Mouse (Mus musculus) neural tube, embryonic 10.5 days (tissue): ENCODE data around the gene Tmem138.

ENCODE experiments used
- DNase-seq: peaks from one replicate; pipeline ENCODE4 v3.0.0-alpha.2; 2017; ENCODE audit warnings: low spot score; ENCODE audit errors: extremely low spot score

Gene Tmem138

DNA sequence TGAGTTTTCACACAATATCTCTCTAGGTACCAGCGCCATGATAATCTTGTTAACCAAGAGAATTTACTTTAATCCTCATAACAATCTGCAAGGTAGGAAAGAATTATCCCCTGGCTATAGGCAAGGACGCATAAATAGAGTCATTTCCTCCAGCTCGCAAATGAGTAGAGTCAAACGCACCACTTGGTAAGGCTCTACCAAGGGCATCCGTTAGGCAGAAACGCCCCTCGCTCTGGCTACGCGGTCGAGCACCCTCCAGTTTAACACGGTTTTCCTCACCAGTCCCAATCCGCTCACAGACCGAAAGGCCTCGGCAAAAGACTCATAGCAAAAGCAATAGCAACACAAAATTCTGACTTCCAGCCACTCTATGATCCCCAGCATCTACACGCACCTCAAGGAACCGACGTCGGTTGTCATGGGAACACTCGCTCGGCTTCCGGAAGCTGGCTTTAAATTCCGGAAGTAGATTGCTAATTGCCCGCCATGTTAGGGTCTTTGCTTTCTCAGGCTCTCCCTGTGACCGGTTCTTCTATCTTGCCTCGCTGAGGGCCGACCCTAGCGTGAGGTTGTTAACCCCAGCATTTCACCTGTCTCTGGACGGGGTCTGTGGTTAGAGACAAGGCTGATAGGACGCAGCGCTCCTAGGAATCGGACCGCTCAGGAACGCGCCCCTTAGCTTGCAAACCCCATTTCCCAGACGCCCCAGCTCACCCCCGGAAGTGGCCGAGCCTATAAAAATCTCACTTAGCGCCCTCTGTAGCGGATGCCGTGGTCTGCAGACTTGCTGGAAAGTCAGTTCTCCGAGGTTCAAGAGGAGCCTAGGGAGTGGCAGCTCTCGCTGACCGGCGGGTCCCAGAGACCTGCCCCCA lies at the start of gene Tmem138, which contains the start of gene Cyb561a3:
TSS of gene Tmem138 (minus strand) at position 673 of the 872 bp plus-strand sequence.
TSS of gene Cyb561a3 (plus strand) at position 483 of the 872 bp plus-strand sequence.
- DNase-seq, result peak; percentile 96

DNA sequence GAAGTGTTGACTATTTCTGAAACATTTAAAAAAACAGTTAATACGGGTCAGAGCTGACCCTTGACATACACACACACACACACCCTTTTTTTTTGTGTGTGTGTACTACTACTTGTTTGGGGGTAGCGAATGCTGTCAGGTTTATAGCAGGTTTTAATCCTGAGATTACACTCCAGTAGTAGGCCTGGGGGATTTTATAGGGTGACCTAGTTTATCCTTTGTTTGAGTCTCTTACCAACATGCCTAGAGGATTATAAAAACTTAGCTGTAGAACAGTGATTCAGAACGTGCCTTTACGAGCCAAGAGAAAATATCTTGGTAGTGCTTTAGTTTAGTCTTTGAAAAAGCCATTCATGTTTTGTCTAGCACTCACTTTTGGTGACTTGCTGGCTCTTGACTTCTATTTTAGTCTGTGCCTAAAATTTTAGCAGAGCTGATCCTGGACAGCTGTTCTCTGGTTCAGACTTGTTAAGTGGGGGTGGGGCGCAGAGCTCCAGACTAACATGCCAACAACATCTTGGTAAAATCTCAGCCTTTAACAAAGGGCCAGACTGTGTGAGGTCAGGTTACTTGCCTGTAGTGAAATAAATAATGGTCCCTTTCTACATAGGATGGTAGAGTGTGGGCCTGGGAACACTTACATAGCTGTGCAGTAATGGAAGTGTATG lies 31.5 kb upstream of the Tmem138 start:
- no peak for DNase-seq

DNA sequence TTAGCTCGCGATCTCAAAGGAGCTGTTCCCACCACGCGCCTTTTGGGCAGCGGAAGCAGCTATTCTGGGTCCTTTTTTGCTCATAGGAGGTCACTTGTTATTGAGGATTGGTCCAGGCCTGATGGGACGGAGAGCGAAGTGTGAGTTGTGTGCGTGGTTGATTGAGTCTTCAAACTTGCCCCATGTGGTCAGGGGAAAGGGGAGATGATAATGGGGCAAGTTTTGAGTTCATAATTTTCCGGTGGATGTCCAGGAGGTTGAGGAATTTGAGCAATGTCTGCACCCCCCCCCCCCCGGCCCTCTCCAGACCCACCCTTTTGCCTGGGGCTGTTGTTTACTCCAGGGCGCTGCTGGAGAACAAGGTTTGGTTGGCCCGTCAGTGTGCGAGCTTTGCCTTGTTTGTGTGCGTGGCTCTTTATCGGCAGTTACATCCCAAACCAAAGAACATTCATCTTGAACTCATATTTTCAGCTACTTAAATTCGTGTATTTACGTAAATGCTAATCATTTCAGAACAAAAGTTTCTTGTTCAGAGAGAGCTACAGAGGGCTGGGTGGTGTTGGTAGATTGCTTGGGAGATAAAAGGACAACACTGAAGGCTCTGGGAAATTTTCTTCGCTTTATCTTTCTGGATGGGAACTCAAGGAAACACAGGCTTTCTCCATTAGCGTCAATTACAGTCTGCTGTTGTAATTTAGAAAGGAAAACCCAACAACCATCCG lies 28.9 kb upstream of the Tmem138 start:
- DNase-seq, result no peak

DNA sequence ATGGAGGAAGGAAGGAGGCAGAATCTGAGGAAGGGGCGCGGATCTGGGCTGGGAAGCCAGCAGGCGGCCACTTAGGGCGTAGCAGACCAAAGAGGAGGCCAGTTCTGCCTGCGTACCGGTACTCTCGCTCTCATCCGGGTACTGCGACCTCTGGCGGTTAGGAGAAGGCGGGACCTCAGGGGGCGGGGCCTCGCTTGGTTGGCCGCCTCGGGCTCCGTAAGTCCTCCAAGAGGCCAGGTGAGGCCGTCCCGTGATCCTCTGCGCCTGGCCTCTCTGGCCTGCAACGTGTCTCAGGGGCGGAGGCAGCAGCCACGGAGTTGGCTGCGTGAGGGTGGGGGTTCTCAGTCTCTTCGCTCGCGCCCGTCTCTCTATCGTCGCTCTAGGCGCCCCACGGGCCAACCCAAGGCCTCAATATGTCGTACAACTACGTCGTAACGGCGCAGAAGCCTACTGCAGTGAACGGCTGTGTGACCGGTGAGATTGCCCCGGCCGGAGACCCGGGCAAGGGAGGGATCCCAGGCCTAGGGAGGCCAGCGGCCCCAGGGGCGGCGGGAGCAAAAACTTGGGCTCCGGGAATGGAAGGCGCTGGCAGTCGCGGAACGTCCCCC lies 28.2 kb upstream of the Tmem138 start, which contains the start of the genes Ddb1 and Tkfc:
TSS of gene Ddb1 (plus strand) at position 35 of the 608 bp plus-strand sequence.
TSS of gene Tkfc (minus strand) at position 362 of the 608 bp plus-strand sequence.
- peak; percentile 99 for DNase-seq

DNA sequence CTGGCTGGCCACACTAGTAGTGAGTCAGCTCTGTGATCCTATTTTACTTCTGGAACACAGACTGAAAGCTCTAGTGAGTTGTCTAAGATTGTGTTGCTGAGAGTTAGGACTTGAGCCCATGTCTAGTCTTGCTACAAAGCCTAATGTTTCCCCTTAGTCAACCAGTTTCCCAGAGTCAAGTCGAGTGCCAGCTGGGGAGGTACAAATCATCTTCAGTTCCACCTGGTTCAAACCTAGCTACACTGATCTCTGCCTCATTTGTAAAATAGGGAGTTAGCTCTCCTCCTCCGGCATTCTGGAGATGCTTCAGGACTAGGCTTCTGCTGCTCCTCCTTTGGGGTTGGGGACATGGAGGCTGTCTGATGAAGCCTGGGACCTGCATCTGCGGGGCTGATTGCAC lies 27.4 kb upstream of the Tmem138 start:
- DNase-seq, result no peak

DNA sequence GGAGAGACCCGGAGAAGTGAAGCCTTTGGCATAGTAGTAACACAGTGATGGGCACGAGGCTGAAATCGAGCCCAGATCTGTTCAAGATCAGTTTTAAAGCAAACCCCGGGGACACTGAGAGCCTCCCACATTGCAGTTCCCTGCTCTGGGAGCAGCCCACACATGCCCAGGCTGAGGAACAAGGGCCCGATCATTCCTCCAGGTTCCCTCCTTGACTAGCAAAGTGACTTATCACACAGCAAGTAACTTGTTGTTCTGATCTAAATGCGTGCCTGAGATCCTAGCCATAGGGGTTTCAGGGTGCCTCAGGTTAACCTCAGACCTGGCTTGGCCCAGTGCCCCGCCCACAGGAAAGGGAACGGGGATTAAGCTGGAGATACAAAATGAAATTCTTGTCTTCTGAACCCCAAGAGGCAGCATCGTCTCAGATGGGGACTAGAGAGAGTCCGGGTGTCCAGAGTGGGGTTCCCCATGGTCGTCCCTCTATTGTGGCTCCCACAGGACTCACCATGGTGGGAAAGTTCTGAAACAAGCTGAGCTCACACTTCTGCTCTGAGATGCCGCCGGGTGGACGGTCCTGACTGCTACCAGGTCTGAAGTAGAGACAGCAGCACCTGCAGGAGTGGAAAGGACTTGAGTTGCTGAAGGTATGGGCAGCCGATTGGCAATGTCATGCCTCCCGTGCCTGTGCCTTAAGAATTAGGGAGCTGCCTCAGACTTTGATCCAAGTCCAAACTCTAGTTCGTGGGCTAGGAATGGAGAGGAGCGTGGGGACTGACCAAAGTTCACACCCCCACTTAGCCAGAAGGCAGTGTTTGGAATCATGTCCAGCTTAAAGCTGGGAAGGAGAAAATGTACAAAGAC lies 26.7 kb upstream of the Tmem138 start:
- DNase-seq, result no peak

DNA sequence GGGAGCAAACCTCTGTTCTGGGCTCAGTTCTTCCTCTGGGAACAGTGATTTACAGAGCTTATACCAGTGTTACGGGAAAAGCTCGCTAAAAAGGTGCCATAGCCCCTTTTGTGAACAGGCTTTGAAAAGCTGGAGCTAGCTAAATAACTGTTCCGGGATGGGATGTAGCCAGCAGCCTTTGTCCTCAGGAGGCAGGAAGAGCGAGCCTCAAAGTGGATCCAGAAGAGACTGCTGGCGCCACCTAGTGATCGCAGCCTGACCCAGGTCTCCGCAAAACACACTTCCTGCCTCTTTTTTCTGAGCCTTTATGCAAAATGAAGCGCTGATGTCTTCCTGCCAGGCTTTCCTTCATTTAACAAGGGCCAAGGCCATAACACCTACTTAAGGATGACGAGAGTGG lies 25.6 kb upstream of the Tmem138 start:
- DNase-seq, result peak; percentile 89

DNA sequence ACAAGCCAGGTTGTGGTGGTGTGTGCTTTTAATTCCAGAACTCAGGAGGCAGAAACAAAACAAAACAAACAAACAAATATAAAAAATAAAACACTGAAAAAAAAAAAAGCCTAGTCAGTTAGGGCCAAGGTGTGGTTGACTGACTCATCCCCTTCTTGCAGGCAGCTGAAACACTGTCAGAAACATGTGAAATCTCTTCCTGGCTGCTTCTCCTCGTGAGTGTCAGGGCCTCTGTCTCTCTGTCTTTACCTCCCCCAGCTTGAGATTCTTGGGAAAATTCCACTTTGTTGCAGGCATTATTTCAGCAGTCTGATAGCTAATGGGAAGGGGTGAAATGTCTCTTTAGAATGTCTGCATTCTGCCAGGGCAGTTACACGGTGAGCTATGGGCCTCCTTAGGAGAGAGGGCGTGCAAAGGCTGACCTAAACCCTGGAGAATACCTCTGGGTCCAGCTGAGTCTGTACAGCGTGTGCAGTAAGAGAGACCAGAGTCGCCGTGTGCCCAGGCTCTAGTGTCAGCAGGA lies 25.1 kb upstream of the Tmem138 start:
- DNase-seq, result no peak

DNA sequence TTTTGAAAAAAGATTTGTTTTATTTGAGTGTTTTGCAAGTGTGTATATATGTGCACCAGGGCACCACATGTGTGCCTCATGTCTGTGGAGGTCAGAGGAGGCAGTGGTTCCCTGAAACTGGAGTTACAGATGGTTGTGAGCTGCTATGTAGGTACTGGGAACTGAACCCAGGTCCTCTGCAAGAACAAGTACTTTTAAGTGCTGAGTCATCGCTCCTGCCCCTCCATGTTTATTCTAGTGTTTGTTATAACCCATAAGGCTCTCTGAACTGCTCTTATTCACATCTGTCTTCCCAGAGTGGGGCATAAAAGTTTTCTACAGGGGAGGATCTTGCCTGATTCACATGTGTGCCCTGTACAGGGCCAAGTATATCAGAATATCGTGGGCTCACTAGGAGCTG lies 22.5 kb upstream of the Tmem138 start:
- no peak for DNase-seq

DNA sequence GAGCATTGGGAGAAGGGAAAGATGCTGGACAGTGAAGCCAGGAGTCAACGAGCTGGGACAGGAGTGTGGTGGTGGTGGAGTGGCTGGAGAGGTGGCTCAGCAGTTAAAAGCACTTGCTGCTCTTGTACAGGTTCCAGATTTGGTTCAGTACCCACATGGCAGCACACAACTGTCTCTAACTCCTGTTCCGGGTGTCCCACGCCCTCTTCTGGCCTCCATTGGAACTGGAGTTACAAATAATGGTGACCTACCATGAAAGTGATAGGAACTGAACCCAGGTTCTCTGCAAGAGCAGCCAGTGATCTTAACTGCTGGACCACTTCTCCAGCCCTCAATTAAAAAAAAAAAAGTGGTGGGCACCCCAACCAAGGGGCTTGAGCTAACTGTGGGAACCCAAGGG lies 21.0 kb upstream of the Tmem138 start:
- DNase-seq, result no peak

DNA sequence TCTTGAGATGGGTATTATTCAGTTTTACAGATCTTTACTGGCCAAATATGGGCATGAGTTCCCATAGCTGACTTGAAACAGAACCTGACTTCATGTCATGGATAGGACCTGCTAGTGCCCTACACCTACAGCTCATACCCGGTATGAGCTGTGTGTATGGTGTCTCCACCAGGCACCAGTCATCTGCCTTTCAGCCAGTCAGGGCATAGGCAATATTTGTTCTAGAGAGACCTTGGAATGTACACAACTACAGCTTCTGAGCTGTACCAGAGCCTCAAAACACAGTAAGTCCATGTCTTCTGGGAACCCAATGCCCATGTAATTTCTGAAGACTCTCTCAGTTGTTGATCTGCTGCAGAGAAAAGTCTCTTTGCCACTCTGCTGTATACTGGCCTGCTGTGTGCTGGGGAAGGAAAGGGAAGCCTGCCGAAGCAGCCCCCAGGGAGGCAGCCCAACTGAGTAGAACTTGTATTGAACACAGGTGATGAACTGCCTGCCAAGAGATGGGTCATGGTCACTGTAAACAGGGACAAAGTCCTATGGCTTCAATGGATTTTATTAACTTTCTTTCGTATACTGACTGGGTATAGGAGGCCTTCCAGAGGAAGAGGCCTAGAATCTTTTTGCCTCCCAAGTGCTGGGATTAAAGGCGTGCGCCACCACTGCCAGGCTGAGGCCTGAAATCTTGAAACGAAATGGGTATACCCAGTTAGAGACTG lies 14.7 kb upstream of the Tmem138 start:
- no peak for DNase-seq

DNA sequence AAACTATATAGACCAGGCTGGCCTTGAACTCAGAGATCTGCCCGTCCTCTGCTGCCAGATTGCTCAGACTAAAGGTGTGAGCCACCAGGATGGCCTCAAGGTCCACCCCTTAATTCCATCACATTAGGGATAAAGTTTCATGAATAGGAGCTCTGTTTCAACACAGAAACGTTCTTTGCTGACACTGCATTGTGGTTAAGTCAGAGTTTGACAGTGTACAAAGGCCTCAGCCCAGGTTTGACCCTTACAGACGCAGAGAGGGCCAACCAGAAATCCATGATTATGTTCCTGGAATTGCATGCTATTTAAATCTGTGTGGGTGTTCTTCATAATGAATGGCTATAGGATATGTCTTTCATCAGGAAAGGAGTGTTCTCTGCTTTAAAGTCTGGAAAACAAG lies 13.1 kb upstream of the Tmem138 start:
- no peak for DNase-seq

DNA sequence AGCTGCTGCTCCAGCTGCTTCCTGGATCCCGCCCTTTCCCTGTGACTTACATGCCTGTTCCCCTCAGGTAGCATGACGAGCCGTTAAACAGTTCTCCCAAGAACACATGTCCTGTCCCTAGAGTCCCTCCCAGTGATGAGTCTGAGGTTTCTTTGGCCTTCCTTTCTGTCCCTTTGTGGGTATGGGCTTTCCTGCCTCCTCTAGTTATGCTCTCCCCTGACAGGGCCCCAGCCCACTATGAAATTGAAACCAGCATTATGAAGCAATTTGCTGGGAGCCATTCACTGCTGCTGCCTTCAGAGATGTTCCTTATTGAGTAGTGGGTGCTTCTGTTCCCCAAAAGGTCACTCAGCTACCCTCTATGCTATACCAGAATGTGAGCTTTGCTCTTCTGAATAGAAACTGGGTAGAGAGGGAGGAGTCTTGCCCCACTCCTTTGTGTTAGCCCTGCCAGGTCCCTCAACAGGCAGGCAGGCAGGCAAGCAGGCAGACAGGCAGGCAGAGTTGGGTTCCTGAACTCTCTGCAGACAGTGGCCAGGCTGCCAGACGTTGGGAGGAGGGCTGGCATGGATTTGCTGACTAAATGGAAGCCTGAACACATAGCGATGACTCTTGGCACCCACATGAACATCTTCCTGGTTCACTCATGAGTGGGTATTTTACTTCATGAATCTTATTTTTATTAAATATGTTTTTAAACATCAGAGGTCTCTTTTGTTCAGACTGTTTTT lies 12.1 kb upstream of the Tmem138 start:
- no peak for DNase-seq

DNA sequence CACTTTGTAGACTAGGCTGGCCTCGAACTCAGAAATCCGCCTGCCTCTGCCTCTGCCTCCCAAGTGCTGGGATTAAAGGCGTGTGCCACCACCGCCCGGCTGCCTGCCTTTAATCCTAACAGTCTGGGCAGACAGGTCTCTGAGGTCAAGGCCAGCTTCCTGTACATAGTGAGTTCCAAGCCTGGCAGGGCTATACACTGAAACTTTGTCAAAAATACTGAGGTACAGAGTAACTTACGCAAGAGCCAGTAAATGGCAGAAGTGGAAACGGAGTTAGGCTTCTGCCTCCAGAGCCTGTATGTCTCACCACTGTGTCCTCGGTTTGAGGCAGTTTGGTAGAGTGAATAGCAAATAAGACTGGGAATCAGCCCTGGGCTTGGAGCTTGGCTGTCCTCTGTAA lies 10.1 kb upstream of the Tmem138 start:
- no peak for DNase-seq

DNA sequence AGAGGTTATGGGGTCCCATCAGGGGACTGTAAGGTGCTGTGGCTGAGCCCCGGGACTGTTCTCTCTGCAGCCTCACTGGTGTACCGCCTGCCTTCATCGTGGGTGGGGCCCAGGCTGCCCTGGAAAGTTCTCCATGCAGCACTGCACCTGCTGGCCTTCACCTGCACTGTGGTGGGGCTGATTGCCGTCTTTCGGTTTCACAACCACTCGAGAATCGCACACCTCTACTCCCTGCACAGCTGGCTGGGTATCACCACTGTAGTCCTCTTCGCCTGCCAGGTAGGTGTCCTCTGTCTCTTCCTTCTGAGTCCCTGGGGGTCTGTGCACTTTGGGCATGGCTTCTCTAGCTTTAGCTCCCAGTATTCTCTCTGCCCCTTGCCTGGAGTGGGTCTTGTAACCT lies 8.0 kb upstream of the Tmem138 start:
- no peak for DNase-seq

DNA sequence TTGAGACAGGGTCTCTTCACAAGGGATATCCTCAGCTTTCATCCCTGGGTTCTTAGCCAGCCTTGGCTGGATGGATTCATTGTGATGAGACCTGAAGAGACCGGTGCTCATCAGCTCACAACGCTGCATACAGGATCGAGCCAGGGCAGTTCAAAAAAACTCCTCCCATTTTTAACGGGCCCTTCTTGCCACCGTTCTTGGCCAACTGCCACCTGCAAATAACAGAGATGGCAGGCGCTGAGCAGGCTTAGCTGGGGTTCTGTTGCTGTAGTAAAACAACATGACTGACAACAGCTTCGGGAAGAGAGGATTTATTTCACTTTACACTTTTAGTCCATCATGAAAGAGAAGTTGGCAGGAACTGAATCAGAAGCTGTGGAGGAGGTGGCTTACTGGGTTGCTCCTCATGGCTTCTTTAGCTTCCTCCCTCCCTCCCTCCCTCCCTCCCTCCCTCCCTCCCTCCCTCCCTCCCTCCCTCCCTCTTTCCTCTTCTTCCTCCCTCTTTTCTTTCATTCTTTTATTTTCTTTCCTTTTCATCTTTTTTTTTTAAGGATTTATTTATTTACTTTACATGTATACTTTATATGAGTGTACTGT lies 6.5 kb upstream of the Tmem138 start:
- no peak for DNase-seq

DNA sequence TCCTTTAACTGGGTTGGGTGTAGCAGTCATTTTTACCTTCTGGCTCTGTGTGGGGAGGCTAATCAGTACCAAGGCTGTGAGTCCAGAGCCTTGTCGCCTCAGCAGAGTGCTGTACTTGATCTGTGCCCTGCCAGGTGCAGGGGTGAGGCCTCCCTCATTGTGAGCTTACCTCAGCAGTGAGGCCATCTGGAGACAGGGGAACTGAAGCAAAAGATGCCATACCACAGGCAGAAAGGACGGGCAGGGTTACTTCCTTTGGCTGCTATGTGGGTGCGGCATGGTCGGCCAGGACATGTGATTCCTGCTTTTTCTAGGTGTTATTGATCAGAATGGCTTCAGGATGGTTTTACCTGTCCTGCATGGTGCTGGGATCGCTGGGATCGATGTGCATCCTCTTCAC lies 4.8 kb upstream of the Tmem138 start:
- DNase-seq, result no peak

DNA sequence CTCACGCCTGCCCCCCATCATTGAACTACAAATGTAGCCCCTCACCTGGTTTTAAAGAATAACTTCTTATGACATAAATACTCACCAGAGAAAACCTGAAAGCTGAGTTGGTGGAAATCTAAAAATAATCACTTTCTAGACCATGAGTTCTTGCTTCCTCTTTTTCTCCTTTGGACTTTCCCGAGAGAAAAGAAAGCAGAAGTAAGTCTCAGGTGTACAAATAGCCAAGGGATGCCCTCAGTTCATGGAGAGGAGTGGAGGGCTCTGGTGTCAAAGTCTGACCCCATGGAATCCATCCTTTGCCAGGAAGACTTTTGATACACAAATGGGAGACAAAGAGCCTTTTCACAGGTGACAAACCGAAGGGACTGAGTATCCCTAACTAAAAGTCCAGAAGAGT lies 3.6 kb upstream of the Tmem138 start:
- DNase-seq, result no peak

DNA sequence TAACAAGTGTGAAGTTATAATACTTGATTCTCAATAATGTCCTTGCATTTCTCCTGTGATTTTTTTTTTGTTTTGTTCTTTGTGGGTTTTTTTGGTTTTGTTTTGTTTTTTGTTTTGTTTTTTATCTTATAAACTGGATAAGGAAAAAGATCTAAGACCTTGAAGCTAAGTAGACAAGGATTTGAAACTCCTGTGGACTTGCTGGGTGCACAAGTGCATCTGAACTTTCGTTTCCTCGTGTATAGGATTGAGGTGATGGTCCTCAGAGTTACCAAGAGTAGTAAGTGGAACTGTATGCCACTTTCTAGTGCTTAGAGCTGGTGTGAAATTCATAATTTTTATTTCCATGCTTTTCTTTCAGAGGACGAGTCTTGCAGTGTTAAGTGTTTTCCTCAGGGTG lies 2.9 kb upstream of the Tmem138 start:
- no peak for DNase-seq
